Mouse (Mus musculus): Measurements from ENCODE around the gene Tnf. TPM values are rescaled to one million over a fixed set of nuclear protein-coding genes. Genes with fewer than 3 reads are reported as not detected.

Tnf gene
- total and polyA plus RNA-seq, 2 experiments from 2014 or later = 0.09 to 0.52 TPM

- 89% methylated on average over 8 of the region's 8 CpGs for WGBS
- H3K4me1 ChIP-seq (ENCODE audit: insufficient read depth, low read length) = 0 out of 2 replicates have a peak, but pooled peaks cover 3% of the 10 kb centered on the region
- H3K9me3 ChIP-seq (ENCODE audit: low read length) = no peaks in the 10 kb centered on the region
- H3K9ac ChIP-seq (replicated peaks; ENCODE audit: low read length) = no peak overlapping the region
- ATAC-seq (no peak), DNase-seq (ENCODE audit: low spot score) (no peak)
- H3K36me3 ChIP-seq (ENCODE audit: insufficient read depth, low read length) = peaks cover 94% of the 10 kb centered on the region
- TF ChIP-seq CTCF (IDR thresholded peaks at IDR 0.05; ENCODE audit: low read depth) = no peak
- no peak overlapping the region for H3K4me3 ChIP-seq (ENCODE audit: low read length)
- no peak overlapping the region for H3K27ac ChIP-seq
- H3K27me3 ChIP-seq (ENCODE audit: insufficient read depth, low read length) = no peaks in the 10 kb centered on the region
- H3K4me2 ChIP-seq (ENCODE audit: low read depth, low read length) = no peak overlapping the region
These were observed 44.1 kb downstream of the Tnf start for GRCm38 (mm10) chr17:35157661-35158175.

- WGBS = 90% methylated on average over 8 of the region's 8 CpGs
- H3K4me3 ChIP-seq (ENCODE audit: low read length) = no peak overlapping the region
- peaks cover 99% of the 10 kb centered on the region for H3K36me3 ChIP-seq (ENCODE audit: insufficient read depth, low read length)
- TF ChIP-seq CTCF (IDR thresholded peaks at IDR 0.05; ENCODE audit: low read depth) = no peak
- H3K9ac ChIP-seq (replicated peaks; ENCODE audit: low read length) = no peak overlapping the region
- H3K9me3 ChIP-seq (ENCODE audit: low read length) = no peaks in the 10 kb centered on the region
- no peak for DNase-seq (ENCODE audit: low spot score)
- H3K4me1 ChIP-seq (ENCODE audit: insufficient read depth, low read length) = no peaks in the 10 kb centered on the region
- H3K27ac ChIP-seq = no peak overlapping the region
- no peaks in the 10 kb centered on the region for H3K27me3 ChIP-seq (ENCODE audit: insufficient read depth, low read length)
- H3K4me2 ChIP-seq (ENCODE audit: low read depth, low read length) = no peak overlapping the region
- ATAC-seq = no peak
These were observed 44.6 kb downstream of the Tnf start for GRCm38 (mm10) chr17:35157254-35157653.

- Histone ChIP-seq H3K27me3 (ENCODE audit: insufficient read depth, low read length) (no peaks in the 10 kb centered on the region), H3K36me3 (ENCODE audit: insufficient read depth, low read length) (peaks cover 98% of the 10 kb centered on the region), H3K4me3 (ENCODE audit: low read length) (no peak overlapping the region), H3K4me2 (ENCODE audit: low read depth, low read length) (no peak overlapping the region), H3K4me1 (ENCODE audit: insufficient read depth, low read length) (no peaks in the 10 kb centered on the region), H3K9ac (replicated peaks; ENCODE audit: low read length) (no peak overlapping the region), H3K27ac (no peak overlapping the region), H3K9me3 (ENCODE audit: low read length) (no peaks in the 10 kb centered on the region)
- TF ChIP-seq CTCF (IDR thresholded peaks at IDR 0.05; ENCODE audit: low read depth) = no peak
- DNase-seq (ENCODE audit: low spot score) = no peak
- WGBS = 88% methylated on average over 33 of the region's 33 CpGs
- ATAC-seq = no peak
These were observed 45.2 kb downstream of the Tnf start for GRCm38 (mm10) chr17:35156461-35157200.

- H3K4me1 ChIP-seq (ENCODE audit: insufficient read depth, low read length) = no peaks in the 10 kb centered on the region
- no peak overlapping the region for H3K9ac ChIP-seq (replicated peaks; ENCODE audit: low read length)
- H3K36me3 ChIP-seq (ENCODE audit: insufficient read depth, low read length) = peaks cover 96% of the 10 kb centered on the region
- TF ChIP-seq CTCF (IDR thresholded peaks at IDR 0.05; ENCODE audit: low read depth) = no peak
- DNase-seq (ENCODE audit: low spot score) = no peak
- no peak for ATAC-seq
- H3K27me3 ChIP-seq (ENCODE audit: insufficient read depth, low read length) = no peaks in the 10 kb centered on the region
- WGBS = 84% methylated on average over 12 of the region's 12 CpGs
- H3K4me3 ChIP-seq (ENCODE audit: low read length) = no peak overlapping the region
- H3K9me3 ChIP-seq (ENCODE audit: low read length) = no peaks in the 10 kb centered on the region
- no peak overlapping the region for H3K27ac ChIP-seq
- H3K4me2 ChIP-seq (ENCODE audit: low read depth, low read length) = no peak overlapping the region
These were observed 46.4 kb downstream of the Tnf start for GRCm38 (mm10) chr17:35155451-35155850.

DNA sequence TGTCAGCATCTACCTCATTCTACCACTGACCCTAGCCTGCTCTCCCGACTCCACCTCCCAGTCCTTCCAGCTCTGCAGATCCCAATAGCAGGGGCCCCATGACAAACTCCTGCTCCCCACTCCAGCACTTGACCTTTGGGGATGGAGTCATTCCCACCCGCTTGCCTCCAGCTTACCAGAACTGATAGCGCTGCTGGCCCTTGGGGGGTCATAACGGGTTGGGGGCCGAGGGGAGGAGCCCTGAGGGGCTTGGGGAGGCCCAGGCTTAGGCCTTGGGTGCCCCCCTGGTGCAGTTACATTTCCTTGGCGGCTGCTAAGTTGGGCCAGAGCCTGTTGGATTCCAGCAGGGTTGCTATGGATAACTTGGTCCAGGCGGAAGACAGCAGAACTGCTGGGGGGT is 47.2 kb downstream of the Tnf start:
- no peaks in the 10 kb centered on the region for H3K4me1 ChIP-seq (ENCODE audit: insufficient read depth, low read length)
- H3K36me3 ChIP-seq (ENCODE audit: insufficient read depth, low read length) = peaks cover 96% of the 10 kb centered on the region
- ATAC-seq (no peak), DNase-seq (ENCODE audit: low spot score) (no peak)
- no peak overlapping the region for H3K4me2 ChIP-seq (ENCODE audit: low read depth, low read length)
- 64% methylated on average over 7 of the region's 7 CpGs for WGBS
- H3K9me3 ChIP-seq (ENCODE audit: low read length) = no peaks in the 10 kb centered on the region
- no peak for TF ChIP-seq CTCF (IDR thresholded peaks at IDR 0.05; ENCODE audit: low read depth)
- H3K27ac ChIP-seq = no peak overlapping the region
- no peak overlapping the region for H3K4me3 ChIP-seq (ENCODE audit: low read length)
- H3K27me3 ChIP-seq (ENCODE audit: insufficient read depth, low read length) = no peaks in the 10 kb centered on the region
- H3K9ac ChIP-seq (replicated peaks; ENCODE audit: low read length) = no peak overlapping the region

DNA sequence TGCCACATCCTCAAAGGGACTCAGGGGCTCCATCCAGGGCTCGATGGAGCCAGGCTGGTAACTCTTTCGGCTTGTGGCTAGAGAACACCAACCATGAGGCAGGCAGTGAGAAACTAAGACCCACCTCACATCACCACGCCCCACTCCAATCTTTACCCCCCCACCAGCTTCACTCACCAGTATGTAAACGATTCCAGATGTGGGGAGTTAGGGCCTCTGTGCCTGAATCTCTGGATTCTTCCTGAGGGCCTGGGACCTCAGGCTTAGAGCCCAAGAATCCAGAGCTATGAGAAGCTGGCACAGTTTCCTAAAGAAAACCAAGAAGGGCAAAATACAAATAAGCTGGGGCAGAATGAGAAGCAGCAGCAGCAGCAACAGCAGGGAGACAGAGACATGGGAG is 47.9 kb downstream of the Tnf start:
- no peak overlapping the region for H3K9ac ChIP-seq (replicated peaks; ENCODE audit: low read length)
- H3K4me2 ChIP-seq (ENCODE audit: low read depth, low read length) = no peak overlapping the region
- H3K36me3 ChIP-seq (ENCODE audit: insufficient read depth, low read length) = peaks cover 96% of the 10 kb centered on the region
- no peaks in the 10 kb centered on the region for H3K9me3 ChIP-seq (ENCODE audit: low read length)
- no peak overlapping the region for H3K4me3 ChIP-seq (ENCODE audit: low read length)
- H3K4me1 ChIP-seq (ENCODE audit: insufficient read depth, low read length) = no peaks in the 10 kb centered on the region
- ATAC-seq (no peak), DNase-seq (ENCODE audit: low spot score) (no peak)
- 92% methylated on average over 4 of the region's 4 CpGs for WGBS
- H3K27ac ChIP-seq = no peak overlapping the region
- no peak for TF ChIP-seq CTCF (IDR thresholded peaks at IDR 0.05; ENCODE audit: low read depth)
- H3K27me3 ChIP-seq (ENCODE audit: insufficient read depth, low read length) = no peaks in the 10 kb centered on the region

- WGBS = 90% methylated on average over 9 of the region's 9 CpGs
- no peaks in the 10 kb centered on the region for H3K27me3 ChIP-seq (ENCODE audit: insufficient read depth, low read length)
- H3K4me3 ChIP-seq (ENCODE audit: low read length) = no peak overlapping the region
- no peak overlapping the region for H3K27ac ChIP-seq
- H3K9me3 ChIP-seq (ENCODE audit: low read length) = no peaks in the 10 kb centered on the region
- DNase-seq (ENCODE audit: low spot score) = no peak
- no peak for TF ChIP-seq CTCF (IDR thresholded peaks at IDR 0.05; ENCODE audit: low read depth)
- no peak for ATAC-seq
- no peaks in the 10 kb centered on the region for H3K4me1 ChIP-seq (ENCODE audit: insufficient read depth, low read length)
- H3K4me2 ChIP-seq (ENCODE audit: low read depth, low read length) = no peak overlapping the region
- no peak overlapping the region for H3K9ac ChIP-seq (replicated peaks; ENCODE audit: low read length)
- H3K36me3 ChIP-seq (ENCODE audit: insufficient read depth, low read length) = peaks cover 93% of the 10 kb centered on the region
These were observed 48.7 kb downstream of the Tnf start for GRCm38 (mm10) chr17:35153077-35153476.
